Mouse (Mus musculus) embryonic facial prominence, embryonic 11.5 days (tissue): ENCODE measurements around the gene Csnk1e. TPM values are rescaled to one million over a fixed set of nuclear protein-coding genes. Genes with fewer than 3 reads are reported as not detected.

ENCODE experiments used
- ATAC-seq: fragments of 200-750 bp; cut with Nextera tagmentation; replicated peaks from 2 replicates; pipeline ENCODE4 v1.8.0; 2017; ENCODE audit warnings: low read depth; ENCODE audit not compliant: insufficient number of reproducible peaks, low FRiP score, low TSS enrichment
- DNase-seq: peaks from one replicate; pipeline ENCODE4 v3.0.0-alpha.2; 2015; ENCODE audit warnings: low spot score
- H3K27ac ChIP-seq: fragments of 300-500 bp; sonication (generic); replicated peaks from 2 replicates; pipeline ENCODE4 v1.5.1; 2014; ENCODE audit warnings: mild to moderate bottlenecking, low read depth, low read length, control low read depth
- H3K27me3 ChIP-seq: fragments of 300-500 bp; sonication (generic); 2 replicates; pipeline ENCODE4 v1.6.1; 2014; ENCODE audit warnings: mild to moderate bottlenecking, low read length, moderate library complexity, mixed read lengths; ENCODE audit not compliant: control insufficient read depth, insufficient read depth
- H3K36me3 ChIP-seq: fragments of 300-500 bp; sonication (generic); replicated peaks from 2 replicates; pipeline ENCODE4 v1.6.1; 2014; ENCODE audit warnings: low read depth, mild to moderate bottlenecking, low read length, moderate library complexity, mixed read lengths; ENCODE audit not compliant: control insufficient read depth, insufficient read depth
- H3K4me1 ChIP-seq: fragments of 300-500 bp; sonication (generic); 2 replicates; pipeline ENCODE4 v1.6.1; 2014; ENCODE audit warnings: low read length, mixed read lengths; ENCODE audit not compliant: control insufficient read depth, insufficient read depth
- H3K4me2 ChIP-seq: fragments of 300-500 bp; sonication (generic); 2 replicates; pipeline ENCODE4 v1.6.1; 2014; ENCODE audit warnings: low read depth, mild to moderate bottlenecking, control low read depth, low read length, moderate library complexity
- H3K4me3 ChIP-seq: fragments of 300-500 bp; sonication (generic); 2 replicates; pipeline ENCODE4 v1.5.1; 2014; ENCODE audit warnings: low read depth, low read length, control low read depth
- H3K9ac ChIP-seq: fragments of 300-500 bp; sonication (generic); replicated peaks from 2 replicates; pipeline ENCODE4 v1.6.1; 2014; ENCODE audit warnings: mild to moderate bottlenecking, control low read depth, low read length
- H3K9me3 ChIP-seq: fragments of 300-500 bp; sonication (generic); replicated peaks from 2 replicates; pipeline ENCODE4 v1.6.1; 2016; ENCODE audit warnings: mild to moderate bottlenecking, low read length, inconsistent platforms, mixed read lengths; ENCODE audit not compliant: control insufficient read depth
- WGBS: fragments of 180-500 bp; shearing (Covaris S2); extraction: QIAGEN DNeasy Blood & Tissue Kit; methylation state at CpG from one replicate; pipeline ENCODE4 v1.1.7; 2014; 5-methylcytosine and 5-hydroxymethylcytosine counted together
- polyA plus RNA-seq: library from polyadenylated mRNA; unstranded; fragments of >200 nt; fragmentation: Nextera tagmentation; extraction: Ambion mirVana; gene quantifications from 2 replicates; pipeline ENCODE4 v1.2.1, GENCODE M21; 2014

The Csnk1e gene
- polyA plus RNA-seq, 1 experiment from 2014 or later: 108 TPM

GRCm38 (mm10) chr15:79441331-79442256 lies 13.8 kb downstream of the Csnk1e start:
- Histone ChIP-seq H3K36me3 (peaks cover 3% of the 10 kb centered on the region), H3K9ac (peak overlapping the region; percentile 97), H3K4me2 (peak overlapping the region; percentile 90), H3K27ac (peak overlapping the region; percentile 92), H3K4me1 (peaks cover 12% of the 10 kb centered on the region), H3K4me3 (peak overlapping the region; percentile 90), H3K27me3 (no peaks in the 10 kb centered on the region), H3K9me3 (no peaks in the 10 kb centered on the region)
- under 1% methylated on average over 83 of the region's 107 CpGs for WGBS
- ATAC-seq: peak; percentile 36
- peak; percentile 82 for DNase-seq

GRCm38 (mm10) chr15:79440651-79441330 lies 14.6 kb downstream of the Csnk1e start:
- DNase-seq (no peak), ATAC-seq (no peak)
- WGBS: 20% methylated on average over 11 of the region's 11 CpGs
- peaks cover 3% of the 10 kb centered on the region for H3K36me3 ChIP-seq
- H3K4me3 ChIP-seq: peak overlapping the region; percentile 90
- peak overlapping the region; percentile 92 for H3K27ac ChIP-seq
- H3K27me3 ChIP-seq: no peaks in the 10 kb centered on the region
- no peaks in the 10 kb centered on the region for H3K9me3 ChIP-seq
- H3K9ac ChIP-seq: peak overlapping the region; percentile 97
- peak overlapping the region; percentile 90 for H3K4me2 ChIP-seq
- H3K4me1 ChIP-seq: peaks cover 12% of the 10 kb centered on the region

- Histone ChIP-seq H3K27ac (no peak overlapping the region), H3K27me3 (no peaks in the 10 kb centered on the region), H3K4me1 (peaks cover 12% of the 10 kb centered on the region)
These were observed 15.1 kb downstream of the Csnk1e start for GRCm38 (mm10) chr15:79440223-79440622.

GRCm38 (mm10) chr15:79439386-79439785 lies 16.0 kb downstream of the Csnk1e start:
- DNase-seq (no peak), ATAC-seq (no peak)
- no peaks in the 10 kb centered on the region for H3K9me3 ChIP-seq
- H3K4me1 ChIP-seq: peaks cover 12% of the 10 kb centered on the region
- no peak overlapping the region; the same call in 1 of the 2 replicates for H3K4me2 ChIP-seq
- H3K4me3 ChIP-seq: peak overlapping the region; percentile 14; the same call in 1 of the 2 replicates
- peaks cover 8% of the 10 kb centered on the region for H3K36me3 ChIP-seq
- no peaks in the 10 kb centered on the region for H3K27me3 ChIP-seq
- H3K27ac ChIP-seq: no peak overlapping the region
- WGBS: 71% methylated on average over 4 of the region's 4 CpGs
- peak overlapping the region; percentile 44; the same call in 1 of the 2 replicates for H3K9ac ChIP-seq

More at GRCm38 (mm10) chr15:79440223-79440622, 15.1 kb downstream of the Csnk1e start:
- no peak for DNase-seq
- Histone ChIP-seq H3K4me2 (peak overlapping the region; percentile 90), H3K4me3 (peak overlapping the region; percentile 90), H3K9me3 (no peaks in the 10 kb centered on the region), H3K9ac (peak overlapping the region; percentile 97), H3K36me3 (peaks cover 3% of the 10 kb centered on the region)
- WGBS: 79% methylated on average over 4 of the region's 4 CpGs
- no peak for ATAC-seq

GRCm38 (mm10) chr15:79438816-79439215 lies 16.6 kb downstream of the Csnk1e start:
- Histone ChIP-seq H3K9ac (no peak overlapping the region; the same call in 1 of the 2 replicates), H3K4me2 (no peak overlapping the region; the same call in 1 of the 2 replicates), H3K27me3 (no peaks in the 10 kb centered on the region), H3K4me1 (peaks cover 12% of the 10 kb centered on the region), H3K27ac (no peak overlapping the region), H3K36me3 (peaks cover 12% of the 10 kb centered on the region), H3K9me3 (no peaks in the 10 kb centered on the region), H3K4me3 (no peak overlapping the region)
- DNase-seq (no peak), ATAC-seq (no peak)
- 88% methylated on average over 8 of the region's 8 CpGs for WGBS

GRCm38 (mm10) chr15:79438209-79438810 lies 17.1 kb downstream of the Csnk1e start:
- DNase-seq (no peak), ATAC-seq (no peak)
- peaks cover 12% of the 10 kb centered on the region for H3K4me1 ChIP-seq
- peak overlapping the region; percentile 7; the same call in 1 of the 2 replicates for H3K4me2 ChIP-seq
- WGBS: 77% methylated on average over 6 of the region's 6 CpGs
- no peaks in the 10 kb centered on the region for H3K27me3 ChIP-seq
- no peak overlapping the region for H3K27ac ChIP-seq
- H3K4me3 ChIP-seq: no peak overlapping the region
- no peaks in the 10 kb centered on the region for H3K9me3 ChIP-seq
- peaks cover 12% of the 10 kb centered on the region for H3K36me3 ChIP-seq
- H3K9ac ChIP-seq: no peak overlapping the region; the same call in 1 of the 2 replicates

- ATAC-seq: no peak
- H3K27ac ChIP-seq: no peak overlapping the region
- peaks cover 12% of the 10 kb centered on the region for H3K36me3 ChIP-seq
- H3K4me2 ChIP-seq: no peak overlapping the region
- no peak overlapping the region for H3K4me3 ChIP-seq
- H3K9me3 ChIP-seq: no peaks in the 10 kb centered on the region
- DNase-seq: no peak
- 85% methylated on average over 12 of the region's 12 CpGs for WGBS
- H3K9ac ChIP-seq: no peak overlapping the region
- H3K4me1 ChIP-seq: peaks cover 12% of the 10 kb centered on the region
- H3K27me3 ChIP-seq: no peaks in the 10 kb centered on the region
These were observed 17.7 kb downstream of the Csnk1e start for GRCm38 (mm10) chr15:79437541-79438208.
